Mouse (Mus musculus): ENCODE measurements at regions not wholly inside any gene's neighbourhood (a gene's known extent, or its start where the extent isn't known, plus 50 kb on each side); places are given as distances from the start of the nearest gene placed in this dataset.

GRCm38 (mm10) chr2:45840389-45840788 lies 723.2 kb upstream of the Zeb2 start:
- DNase-seq = no peak

- no peak for DNase-seq
Observed at GRCm38 (mm10) chr2:45836546-45837221, 719.5 kb upstream of the Zeb2 start.

- DNase-seq = no peak
Observed at GRCm38 (mm10) chr2:45817945-45818719, 700.9 kb upstream of the Zeb2 start.

GRCm38 (mm10) chr2:45814741-45815140 lies 697.5 kb upstream of the Zeb2 start:
- no peak for DNase-seq

DNA sequence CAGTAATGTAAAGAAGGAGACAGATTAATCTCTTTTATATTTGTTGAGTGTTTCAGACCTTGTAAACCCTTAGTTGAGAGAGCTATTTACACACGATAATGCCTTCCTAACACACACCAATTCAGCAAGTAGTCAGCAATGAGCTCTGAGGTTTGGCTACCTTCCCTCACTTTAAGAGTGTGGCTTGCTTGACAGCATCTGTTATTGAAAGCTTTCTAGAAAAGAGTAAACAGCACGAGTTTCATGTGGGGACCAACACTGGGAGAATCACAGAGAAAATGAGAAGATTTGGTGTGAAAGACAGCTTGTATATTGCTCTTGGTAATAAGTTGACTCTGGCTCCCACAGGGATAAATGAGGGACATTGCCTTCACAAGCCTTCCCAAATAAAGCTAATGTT lies 688.1 kb upstream of the Zeb2 start:
- no peak for DNase-seq

- no peak for DNase-seq
Observed at GRCm38 (mm10) chr2:45800131-45800530, 682.9 kb upstream of the Zeb2 start.

DNA sequence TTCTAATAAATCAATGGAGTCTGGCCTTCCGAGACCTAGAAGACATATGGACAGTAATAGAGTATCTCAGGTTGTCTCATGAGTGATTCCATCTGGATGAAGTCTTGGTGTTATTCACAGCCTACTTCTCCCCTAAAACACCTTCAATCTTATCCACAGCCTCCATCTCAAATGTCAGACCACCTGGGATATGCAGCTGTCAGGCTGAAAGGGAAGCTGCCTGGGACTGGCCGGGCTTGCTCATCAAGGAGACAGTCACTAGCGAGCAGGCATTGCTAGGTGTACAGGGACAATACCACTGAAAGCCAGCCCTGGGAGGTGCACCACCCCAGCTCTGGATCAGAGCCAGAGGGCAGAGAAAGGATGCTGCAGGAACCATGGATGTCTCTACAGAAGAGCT lies 676.4 kb upstream of the Zeb2 start:
- no peak for DNase-seq

- DNase-seq = no peak
Observed at GRCm38 (mm10) chr2:45789739-45790138, 672.5 kb upstream of the Zeb2 start.

DNA sequence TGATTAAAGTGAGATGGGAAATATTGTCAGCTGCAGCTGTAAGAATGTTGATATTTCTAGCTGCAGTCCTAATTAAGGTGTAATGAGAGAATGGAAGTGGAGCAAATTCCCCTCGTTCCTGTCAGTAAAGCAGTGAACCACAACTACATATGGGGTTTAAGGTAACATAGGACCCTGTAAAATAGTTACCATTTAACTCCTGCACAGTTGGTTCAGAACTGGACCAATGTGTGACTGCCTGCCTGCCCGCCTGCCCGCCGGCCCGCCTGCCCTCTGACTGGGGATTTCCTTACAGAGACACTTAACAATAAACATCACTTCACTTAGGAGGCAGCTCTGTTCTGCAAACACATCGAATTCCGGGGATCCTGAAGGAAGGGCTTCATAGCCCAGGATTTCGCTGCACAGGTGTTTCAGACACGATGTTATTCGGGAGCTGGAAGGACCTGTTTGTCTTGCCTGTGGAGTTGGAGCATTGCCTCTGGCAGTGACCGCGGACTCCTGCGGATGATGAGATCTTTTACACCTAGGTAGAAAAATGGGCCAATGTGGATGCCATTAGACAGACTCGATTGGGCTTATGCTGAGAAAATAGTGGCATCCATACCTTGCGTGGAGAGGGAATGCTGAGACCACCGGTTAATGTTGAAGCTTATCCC lies 670.7 kb upstream of the Zeb2 start:
- no peak for DNase-seq

DNA sequence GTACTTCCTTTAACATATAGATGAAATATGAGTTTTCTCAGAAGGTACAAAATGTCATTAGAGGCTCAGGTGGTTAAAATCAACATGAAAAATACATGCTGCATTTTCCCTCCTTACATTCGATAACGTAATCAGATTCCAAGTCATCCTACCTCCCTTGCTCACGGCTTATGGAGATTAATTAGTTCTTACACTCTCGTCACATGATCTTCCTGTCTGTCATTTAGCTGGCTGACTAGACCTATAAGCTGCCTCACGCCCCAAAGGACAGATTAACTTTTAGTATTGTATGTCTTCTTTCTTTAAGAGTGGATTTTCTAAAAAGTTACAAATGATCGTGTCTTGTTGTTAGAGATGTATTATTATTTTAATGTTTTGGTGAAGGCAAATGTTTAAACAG lies 669.6 kb upstream of the Zeb2 start:
- no peak for DNase-seq

DNA sequence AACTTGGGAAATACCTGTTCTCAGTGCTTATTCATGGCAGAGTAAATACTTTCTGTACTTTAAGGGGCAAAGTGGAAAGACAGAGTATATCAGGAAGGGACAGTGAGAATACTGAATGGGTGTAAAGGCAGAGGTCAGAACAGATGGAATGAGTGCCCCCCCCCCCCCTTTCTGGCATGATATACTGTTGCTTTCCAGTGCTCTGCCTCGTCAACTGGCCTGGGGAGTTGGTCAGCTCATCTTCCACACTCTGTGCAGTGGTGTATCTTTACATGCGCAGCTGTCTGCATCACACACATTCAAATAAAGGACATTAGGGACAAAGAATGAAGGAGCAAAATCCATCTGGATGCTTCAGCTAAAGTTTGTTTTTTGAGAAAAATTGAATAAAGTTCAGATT lies 668.5 kb upstream of the Zeb2 start:
- no peak for DNase-seq

DNA sequence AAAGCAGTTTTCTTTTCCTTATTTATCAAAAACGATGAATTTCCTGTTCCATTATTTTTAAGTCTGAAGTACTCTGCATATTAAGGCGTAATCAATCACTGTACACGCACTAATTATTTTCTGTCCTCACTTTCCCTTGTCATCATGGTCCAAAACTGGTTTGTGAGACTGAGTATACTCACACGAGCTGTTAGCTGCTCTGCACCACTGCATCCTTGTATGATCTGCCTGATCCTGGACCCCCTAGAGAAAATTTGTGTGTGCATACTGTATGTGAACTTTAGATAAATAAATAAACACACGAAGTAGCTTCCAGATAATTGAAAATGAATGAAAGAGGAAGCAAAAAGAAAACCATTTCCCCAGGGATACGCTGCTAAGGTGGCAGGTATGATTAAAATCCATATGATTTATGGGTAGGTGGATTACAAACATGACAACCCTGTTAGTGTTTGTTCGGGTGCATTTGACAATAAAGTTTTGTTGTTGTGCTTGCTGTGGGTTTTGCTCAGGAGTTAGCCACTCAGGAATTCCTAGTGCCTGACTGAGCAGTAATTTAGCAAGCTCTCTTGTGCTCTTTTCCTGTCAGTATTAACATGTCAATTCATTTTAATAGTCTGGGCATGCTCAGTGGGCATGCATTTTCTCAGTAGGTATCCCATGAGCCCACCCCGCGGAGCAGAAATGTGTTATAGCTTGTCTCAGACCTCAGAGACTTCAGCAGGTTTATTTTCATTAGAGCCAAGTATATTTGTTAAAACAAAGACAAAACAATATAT lies 666.6 kb upstream of the Zeb2 start:
- DNase-seq = no peak

- DNase-seq = no peak
Observed at GRCm38 (mm10) chr2:45777466-45777865, 660.3 kb upstream of the Zeb2 start.

- no peak for DNase-seq
Observed at GRCm38 (mm10) chr2:45776485-45777135, 659.4 kb upstream of the Zeb2 start.

DNA sequence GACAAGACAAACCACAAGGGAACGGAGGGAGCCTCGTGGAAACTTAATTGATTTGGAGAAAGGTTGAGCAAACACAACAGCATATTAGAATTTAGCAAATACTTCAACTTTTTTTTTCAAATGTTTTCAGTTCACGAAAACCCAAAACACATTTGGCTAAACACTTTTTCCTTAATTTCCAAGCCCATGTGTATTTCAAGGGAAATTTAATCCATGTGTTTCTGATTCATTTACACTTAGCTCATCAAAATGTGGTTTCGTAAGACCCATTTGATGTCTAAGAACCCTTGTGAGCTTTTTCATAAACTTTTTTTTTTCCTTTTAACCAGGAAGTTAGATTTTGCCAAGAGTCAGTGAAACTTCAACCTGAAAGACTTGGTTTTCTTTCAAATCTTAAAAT lies 658.5 kb upstream of the Zeb2 start:
- DNase-seq = no peak

DNA sequence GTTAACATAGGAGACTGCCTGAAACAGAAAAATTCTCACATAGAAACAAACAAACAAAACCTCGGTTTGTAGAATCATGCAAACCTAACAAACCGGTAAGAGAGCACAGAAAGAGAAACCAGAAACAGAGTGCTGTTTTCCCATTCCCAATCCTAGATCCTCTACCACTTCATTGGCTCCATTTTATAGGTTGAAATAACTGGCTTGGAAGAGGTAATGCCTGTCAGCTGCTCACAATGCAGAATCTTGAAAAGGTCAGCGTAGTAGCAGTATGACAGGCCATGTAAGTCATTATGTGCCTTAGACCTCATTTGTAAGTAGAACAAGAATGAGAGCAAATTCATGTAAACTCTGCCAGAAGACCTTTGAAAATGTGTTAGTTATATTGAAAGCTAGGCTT lies 657.2 kb upstream of the Zeb2 start:
- no peak for DNase-seq

- DNase-seq = no peak
Observed at GRCm38 (mm10) chr2:45757176-45757575, 640.0 kb upstream of the Zeb2 start.

GRCm38 (mm10) chr2:45756395-45756794 lies 639.2 kb upstream of the Zeb2 start:
- no peak for DNase-seq

- no peak for DNase-seq
Observed at GRCm38 (mm10) chr2:45751746-45752145, 634.6 kb upstream of the Zeb2 start.

GRCm38 (mm10) chr2:45749379-45749778 lies 632.2 kb upstream of the Zeb2 start:
- DNase-seq = no peak

DNA sequence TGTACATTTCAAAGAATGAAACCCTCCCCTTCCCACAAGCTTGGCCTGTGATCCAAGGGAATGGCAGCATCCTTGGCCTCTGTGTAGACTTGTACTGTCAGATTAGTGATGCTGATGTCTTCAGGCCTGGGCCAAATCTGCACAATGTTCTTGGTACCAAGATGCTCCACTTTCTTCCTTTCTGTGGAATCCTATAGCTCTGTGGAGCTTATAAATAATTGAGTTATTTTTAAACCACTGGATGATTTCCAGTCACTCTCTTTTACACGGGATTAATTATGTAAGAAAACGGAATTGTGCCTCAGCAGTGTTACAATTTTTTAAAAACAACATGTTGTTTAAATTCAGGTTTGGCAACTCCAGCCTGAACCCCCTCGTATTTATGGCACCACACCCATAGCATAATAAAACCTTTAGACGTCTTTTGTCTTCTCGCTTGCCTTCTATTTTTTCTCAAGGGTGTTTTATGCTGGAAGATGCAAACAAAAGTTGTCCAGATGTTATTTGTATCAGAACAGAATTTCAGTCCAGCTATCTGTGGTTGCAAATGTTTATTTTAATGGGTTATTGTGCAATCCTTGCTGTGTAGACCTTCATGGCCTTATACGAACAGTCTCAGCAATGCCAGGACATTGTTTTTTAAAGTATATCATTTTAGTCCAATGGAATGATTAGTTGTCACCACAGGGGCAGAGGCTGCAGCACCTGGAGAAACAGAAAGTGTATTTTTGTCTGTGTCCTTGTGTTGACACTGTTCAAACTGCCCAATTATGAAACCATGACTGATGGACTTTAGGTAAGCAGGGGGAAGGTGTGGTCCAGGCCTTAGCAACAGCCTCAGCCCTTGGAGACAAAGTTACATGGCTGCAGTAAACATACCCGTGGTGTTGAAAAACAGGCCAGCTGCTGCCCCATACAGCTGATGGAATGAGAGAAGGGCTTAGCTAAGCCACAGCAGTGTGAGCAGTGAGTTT lies 630.4 kb upstream of the Zeb2 start:
- DNase-seq = no peak

DNA sequence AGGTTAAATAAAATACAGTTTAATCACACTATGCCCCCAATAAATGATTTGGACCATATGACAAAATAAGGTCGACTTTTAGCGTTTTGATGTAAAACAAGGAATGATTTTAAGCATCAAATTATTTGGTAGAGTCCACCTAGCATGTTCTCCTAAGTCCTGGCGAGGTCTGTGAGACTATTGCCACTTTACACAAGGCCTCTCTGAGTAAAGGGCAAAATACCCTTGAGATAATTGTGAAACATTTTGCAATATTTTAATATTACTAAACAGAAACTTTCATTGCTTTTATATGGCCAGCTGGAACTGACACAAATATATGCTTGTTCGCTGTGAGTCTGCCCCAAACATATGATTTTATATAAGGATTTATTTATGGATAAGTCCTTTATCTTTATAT lies 629.4 kb upstream of the Zeb2 start:
- no peak for DNase-seq

Data from kidney, adult 11 months (tissue).